Mouse (Mus musculus): ENCODE measurements around the gene Tgif2lx2.
"Not testable (repeated sequence)": the region's sequence is repeated elsewhere in the genome, so short reads cannot be mapped to it uniquely, and the experiment has no call there.

Tgif2lx2 gene

DNA sequence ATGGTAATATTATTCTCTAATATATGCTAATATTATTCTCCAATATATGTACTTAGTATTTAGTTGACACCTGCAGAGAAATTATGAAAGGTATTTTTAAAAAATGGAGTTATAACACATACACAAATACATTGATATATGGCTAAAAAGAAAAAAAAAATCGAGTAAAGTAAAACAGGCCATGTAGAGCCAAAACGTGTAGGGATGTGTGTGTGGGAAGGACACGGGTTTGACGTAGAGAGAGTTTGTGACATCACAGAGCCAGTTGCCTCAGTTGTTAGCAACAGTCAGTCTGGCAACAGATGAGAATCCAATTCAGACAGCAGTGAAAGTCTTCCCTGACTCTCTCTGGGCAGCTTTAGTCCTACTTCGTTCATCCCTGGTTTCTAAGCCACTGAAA lies at the start of gene Tgif2lx2:
Gene Tgif2lx2, plus strand, starts transcription at position 301 of the 400 bp plus-strand sequence.
- not testable (repeated sequence) for DNase-seq (ENCODE audit: low spot score in 2 of 2)

All from frontal cortex, postnatal 10 days (tissue).